Mouse (Mus musculus): ENCODE measurements around the gene Drc7.

DNA sequence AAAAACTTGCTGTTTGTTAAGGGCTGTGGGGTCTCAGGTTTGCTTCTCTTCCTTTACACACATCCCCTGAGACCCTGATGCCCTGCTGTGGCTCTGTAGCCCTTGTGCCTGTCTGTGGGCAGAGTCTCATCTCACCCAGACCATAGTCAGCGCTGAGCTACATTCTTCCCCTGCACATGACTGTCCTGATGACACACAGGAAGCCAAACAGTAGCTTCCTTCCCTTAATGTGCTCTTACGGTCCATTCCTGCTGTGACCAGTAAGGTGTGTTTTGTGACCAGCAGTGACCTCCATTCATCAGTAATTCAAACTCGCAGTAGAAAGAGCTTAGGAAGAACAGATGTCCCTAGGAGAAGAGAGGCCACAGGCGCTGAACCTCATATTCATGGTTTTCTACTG lies 30.5 kb upstream of the Drc7 start:
- TF ChIP-seq POLR2A (IDR thresholded peaks at IDR 0.05; ENCODE audit: borderline replicate concordance, extremely low read depth, insufficient read depth, insufficient read length, poor library complexity, severe bottlenecking) (no peak), CTCF (IDR thresholded peaks at IDR 0.05; ENCODE audit: borderline replicate concordance, extremely low read depth, insufficient read depth, insufficient read length) (no peak)
